Mouse (Mus musculus): ENCODE data around the gene Wfikkn1.

DNA sequence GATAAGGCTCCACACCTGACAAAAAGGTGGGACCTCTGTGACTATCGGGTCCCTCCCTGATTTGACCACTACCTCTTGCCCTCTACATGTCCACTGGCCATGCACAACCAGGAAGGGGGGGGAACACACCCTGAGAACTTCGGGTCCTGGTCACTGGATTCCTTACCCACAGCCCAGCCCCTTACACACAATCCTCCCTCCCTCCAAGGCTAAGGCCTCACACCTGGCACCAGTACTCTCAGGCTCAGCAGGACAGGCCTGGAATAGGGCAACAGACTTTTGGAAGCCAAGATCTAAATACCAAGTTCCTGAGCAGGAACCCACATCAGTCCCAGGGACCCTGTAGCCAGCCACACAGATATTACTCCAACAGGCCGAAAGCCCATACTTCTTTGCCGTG lies 41.8 kb downstream of the Wfikkn1 start:
- TF ChIP-seq CTCF (IDR thresholded peaks at IDR 0.05; ENCODE audit: low read depth): no peak
- TF ChIP-seq EP300 (IDR thresholded peaks at IDR 0.05; ENCODE audit: low read depth): no peak
